Mouse (Mus musculus): ENCODE data around the gene Osbpl6.

DNA sequence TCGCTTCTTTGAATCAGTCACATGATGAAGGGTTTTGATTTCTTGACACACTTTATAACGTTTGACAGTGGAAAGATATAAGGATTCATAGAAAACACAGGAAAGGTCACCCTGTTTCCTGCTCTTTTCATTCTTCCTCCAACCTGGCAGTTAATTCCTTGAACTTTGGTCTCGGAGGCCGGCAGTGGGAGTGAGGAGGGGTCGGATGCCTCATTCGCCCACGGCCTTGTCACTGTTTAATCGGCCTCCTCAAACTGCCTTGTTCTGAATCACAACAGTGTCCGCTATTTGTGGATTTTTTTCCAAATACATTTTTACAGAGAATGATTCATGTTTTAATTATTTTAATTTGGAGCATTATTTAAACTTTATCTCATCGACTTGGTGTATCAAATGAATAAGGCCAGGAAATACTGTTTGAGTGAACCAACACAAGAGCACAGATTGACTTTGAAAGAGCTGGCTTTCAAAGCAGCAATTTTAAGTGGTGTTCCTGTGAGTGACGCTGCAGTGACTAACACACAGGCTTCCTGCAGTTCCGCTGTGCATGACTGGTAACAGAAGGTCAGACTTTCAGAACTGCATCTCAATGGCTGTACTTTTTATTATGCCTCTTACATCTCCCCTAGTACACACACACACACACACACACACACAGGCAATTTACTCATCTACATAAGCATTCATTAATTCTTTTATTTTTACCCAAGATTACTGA is 98.0 kb downstream of the Osbpl6 start:
- no peak for TF ChIP-seq CTCF (IDR thresholded peaks at IDR 0.05; ENCODE audit: extremely low read depth, insufficient read depth, low read length)
- TF ChIP-seq POLR2A (IDR thresholded peaks at IDR 0.05; ENCODE audit: extremely low read depth, insufficient read depth, low read length), result no peak

All from cortical plate, adult 2 months (tissue).